Mouse (Mus musculus) splenic B cell, adult 2 months (primary cell): ENCODE data around the gene Negr1.

Experiments used
- DNase-seq: peaks from one replicate; pipeline ENCODE4 v3.0.0-alpha.2; 2011; ENCODE audit warnings: low read depth, low spot score
- H3K27me3 ChIP-seq: 2 replicates; pipeline ENCODE4 v1.6.1; 2012; ENCODE audit warnings: mild to moderate bottlenecking, low read length, moderate library complexity, mixed read lengths; ENCODE audit not compliant: control insufficient read depth, poor library complexity, insufficient read depth, severe bottlenecking
- H3K36me3 ChIP-seq: 2 replicates; pipeline ENCODE4 v1.6.1; 2012; ENCODE audit warnings: mild to moderate bottlenecking, low read length, moderate library complexity, mixed read lengths; ENCODE audit not compliant: control insufficient read depth, poor library complexity, insufficient read depth, severe bottlenecking

Gene Negr1

DNA sequence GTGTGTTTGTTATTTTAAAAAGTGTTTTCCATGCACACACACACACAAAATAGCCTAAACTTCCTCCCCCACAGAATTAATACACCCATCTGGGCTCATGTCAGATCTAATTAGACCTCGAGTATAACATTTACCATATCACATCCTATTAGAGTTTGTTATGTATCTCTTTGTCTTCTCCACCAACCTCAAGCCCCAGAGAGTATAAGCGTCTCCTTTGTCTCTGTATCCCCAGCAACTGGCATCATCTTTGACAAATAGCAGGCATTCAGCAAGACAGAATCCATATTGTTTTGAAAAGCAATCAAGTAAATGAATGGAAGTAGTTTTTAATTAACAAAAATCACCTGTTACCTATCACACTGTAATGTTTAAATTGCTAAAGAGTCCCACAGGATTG lies 67.0 kb downstream of the Negr1 start:
- DNase-seq: no peak
- no peaks in the 10 kb centered on the region for H3K27me3 ChIP-seq
- H3K36me3 ChIP-seq: no peaks in the 10 kb centered on the region

DNA sequence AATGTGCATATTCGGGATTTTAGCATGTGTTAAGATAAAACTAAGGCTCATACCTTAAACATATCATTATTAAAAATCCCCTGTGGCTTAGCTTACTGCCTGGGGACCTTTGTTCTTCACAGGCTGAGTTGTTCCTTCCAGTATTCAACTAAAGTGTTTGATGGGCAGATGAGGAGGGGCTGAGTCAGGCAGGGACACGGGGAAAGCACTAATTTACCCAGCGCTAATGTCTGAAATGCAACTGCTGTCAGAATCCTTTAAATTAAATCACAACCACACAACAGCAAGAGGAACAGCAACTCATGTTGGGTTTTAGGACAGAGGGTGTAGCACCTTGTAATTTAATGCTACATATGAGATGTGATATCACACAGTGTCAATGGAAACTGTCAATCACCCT lies 71.3 kb downstream of the Negr1 start:
- H3K27me3 ChIP-seq: no peaks in the 10 kb centered on the region
- DNase-seq: no peak

DNA sequence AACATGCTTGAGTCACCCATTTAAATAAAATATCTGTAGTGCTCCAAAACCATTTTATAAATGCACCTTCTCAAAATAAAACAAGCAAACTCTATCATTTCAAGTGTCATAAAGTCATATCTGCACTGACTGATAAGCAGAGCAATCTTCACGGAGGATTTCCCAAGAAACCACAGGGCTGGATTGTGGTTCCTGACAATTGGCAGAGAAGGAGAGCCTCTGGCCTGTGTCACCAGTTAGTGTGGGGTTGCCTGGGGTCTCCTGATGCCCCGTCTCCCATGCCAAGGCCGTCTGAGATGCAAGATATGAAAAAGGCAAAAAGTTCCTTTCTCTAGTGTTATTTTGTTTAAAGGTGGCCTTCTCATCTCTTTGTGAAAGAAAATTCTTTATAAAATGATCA lies 77.8 kb downstream of the Negr1 start:
- H3K36me3 ChIP-seq: no peaks in the 10 kb centered on the region
- DNase-seq: no peak
- H3K27me3 ChIP-seq: no peaks in the 10 kb centered on the region

More for the DNA sequence above, 71.3 kb downstream of the Negr1 start:
- H3K36me3 ChIP-seq: no peaks in the 10 kb centered on the region

DNA sequence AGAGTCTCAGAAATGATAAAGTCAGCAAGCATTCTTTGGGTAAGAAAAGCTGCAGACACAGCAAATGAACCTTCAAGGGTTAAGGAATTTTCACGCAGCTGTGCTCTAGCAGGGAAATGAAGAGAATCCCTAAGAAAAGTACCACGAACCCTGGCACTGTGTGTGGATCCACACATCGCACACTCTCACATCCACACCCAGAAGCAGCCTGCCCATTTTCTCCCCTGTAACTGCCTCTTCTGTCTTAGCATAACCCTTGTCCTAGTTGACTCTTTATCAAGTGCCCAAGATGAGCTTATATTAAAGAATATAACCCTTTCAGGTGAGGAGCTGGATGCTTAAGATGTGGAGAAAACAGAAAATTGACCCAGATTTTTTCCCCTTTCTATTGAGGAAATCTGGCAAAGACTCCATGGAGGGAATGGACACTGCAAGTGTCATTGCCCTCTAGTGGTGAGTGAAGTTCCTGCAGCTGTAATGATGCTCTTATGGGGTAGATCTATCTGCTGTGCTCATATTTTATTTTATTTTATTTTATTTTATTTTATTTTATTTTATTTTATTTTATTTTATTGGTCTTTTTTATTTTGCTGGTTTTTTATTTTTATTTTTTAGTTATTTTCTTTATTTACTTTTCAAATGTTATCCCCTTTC lies 82.2 kb downstream of the Negr1 start:
- no peak for DNase-seq

DNA sequence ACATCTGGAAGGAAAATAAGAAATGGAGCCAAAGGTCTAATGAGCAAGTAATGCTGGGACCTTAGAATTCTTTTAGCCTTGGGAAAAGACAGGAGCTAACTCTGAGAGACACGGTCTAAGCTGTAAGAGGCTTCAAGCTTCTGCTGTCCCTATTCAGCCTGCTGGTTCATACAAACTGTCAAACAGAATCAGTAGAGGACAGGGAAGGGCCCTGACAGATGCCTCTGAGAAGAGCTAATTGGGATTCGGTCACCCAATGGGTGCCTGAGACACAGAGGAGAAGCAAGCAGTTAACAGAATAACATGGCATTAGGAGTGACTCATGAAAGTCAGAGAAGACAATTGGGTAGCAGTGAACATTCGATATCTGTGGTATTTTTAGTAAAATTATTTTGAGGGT lies 86.8 kb downstream of the Negr1 start:
- Histone ChIP-seq H3K27me3 (no peaks in the 10 kb centered on the region), H3K36me3 (no peaks in the 10 kb centered on the region)
- no peak for DNase-seq

More for the DNA sequence above, 82.2 kb downstream of the Negr1 start:
- Histone ChIP-seq H3K36me3 (no peaks in the 10 kb centered on the region), H3K27me3 (no peaks in the 10 kb centered on the region)

DNA sequence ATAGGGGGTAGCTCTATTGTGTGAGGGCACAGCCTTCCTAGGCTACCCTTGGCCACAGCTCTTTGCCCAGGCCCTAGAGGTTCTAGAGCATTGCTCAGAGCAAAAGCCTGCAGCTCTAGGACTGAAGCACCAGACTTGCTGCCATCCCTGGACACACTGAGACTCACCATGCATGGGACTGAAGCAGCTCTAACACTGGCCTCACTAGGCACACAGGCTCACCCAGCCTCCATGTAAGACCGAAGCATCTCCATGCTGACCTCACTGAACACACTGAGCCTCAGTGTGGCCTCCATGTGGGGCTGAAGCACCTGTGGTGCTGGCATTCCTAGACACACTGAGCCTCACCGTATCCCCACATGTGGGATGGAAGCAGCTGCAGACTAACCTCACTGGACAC lies 101.0 kb downstream of the Negr1 start:
- Histone ChIP-seq H3K36me3 (no peaks in the 10 kb centered on the region), H3K27me3 (no peaks in the 10 kb centered on the region)
- DNase-seq: no peak

DNA sequence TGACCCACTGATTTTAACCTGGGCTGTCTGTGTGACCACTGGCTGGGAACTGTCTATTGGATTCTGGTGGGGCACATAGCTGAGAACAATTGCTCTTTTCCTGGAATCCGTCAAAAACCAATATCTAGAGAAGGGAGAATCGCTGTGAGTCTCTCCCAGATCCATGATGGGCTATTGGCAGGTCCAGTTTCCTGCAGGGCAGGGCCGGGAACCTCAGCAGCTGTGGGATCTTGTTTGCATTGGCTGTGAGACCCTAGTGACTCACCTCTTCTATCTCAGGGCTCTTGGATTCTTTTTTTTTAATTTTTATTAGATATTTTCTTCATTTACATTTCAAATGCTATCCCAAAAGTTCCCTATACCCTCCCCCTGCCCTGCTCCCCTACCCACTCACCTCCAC lies 111.0 kb downstream of the Negr1 start:
- Histone ChIP-seq H3K27me3 (no peaks in the 10 kb centered on the region), H3K36me3 (no peaks in the 10 kb centered on the region)
- DNase-seq: no peak

DNA sequence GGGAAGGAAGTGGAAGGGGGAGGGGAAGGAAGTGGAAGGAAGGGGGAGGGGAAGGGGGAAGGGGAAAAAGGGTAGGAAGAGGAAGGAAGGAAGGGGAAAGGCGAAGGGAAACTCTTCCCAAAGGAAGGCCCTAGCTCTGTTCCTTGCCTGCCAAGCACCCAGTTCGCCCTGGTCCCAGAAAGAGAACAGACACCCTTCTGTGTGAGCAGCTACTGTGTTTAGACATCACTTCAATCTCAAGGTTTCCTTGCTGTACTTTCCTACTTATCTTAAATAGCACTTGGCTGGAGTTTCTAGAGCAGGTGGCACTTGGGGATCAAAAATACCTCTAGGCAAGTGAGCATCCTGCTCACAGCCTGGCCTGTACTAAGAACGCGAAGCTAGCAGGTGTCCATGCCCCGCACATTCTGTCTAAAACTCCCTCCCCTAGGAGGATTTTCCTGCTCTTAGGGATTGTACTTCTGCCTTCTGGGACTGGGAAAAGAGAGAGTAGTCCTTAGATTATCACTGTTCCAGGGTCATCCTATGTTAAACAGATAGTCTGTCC lies 128.5 kb downstream of the Negr1 start:
- Histone ChIP-seq H3K27me3 (no peaks in the 10 kb centered on the region), H3K36me3 (no peaks in the 10 kb centered on the region)
- no peak for DNase-seq

DNA sequence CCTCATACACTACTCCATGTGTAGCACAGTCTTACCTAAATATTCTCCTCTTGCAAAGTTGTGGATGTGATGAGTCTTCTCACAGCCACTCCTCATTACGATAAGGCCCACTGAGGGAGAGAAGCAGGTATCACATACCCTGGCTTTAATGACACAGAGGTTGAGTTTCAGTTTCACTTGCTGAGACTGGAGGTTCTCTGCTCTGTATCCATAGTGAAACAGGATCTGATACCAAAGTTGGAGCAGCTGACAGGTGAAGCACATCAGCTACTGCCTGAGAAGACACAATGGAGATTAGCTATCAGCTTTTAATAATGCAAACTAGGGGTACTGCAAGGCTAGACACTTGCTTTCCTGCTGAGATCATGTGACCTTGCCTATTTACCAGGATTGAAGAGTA lies 137.1 kb downstream of the Negr1 start:
- Histone ChIP-seq H3K27me3 (no peaks in the 10 kb centered on the region), H3K36me3 (no peaks in the 10 kb centered on the region)
- no peak for DNase-seq

DNA sequence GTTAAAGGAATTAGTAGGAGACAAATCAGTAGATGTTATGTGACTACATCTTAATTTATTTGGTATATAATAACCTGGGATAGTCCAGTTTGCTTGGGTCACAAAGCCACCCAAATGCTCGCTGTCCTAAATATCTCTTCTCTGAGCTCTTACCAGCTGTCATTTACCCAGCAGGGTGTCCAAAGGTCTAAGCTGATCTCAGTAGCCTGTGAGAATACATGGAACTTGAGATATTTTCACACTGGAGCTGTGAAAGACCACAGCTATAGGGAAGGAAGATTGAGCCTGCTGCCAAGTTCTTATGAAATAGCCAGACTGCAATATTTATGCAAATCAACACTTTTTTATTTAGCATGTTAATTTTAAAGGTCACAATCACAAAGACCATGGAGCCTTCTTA lies 141.6 kb downstream of the Negr1 start:
- Histone ChIP-seq H3K27me3 (no peaks in the 10 kb centered on the region), H3K36me3 (no peaks in the 10 kb centered on the region)
- DNase-seq: no peak

DNA sequence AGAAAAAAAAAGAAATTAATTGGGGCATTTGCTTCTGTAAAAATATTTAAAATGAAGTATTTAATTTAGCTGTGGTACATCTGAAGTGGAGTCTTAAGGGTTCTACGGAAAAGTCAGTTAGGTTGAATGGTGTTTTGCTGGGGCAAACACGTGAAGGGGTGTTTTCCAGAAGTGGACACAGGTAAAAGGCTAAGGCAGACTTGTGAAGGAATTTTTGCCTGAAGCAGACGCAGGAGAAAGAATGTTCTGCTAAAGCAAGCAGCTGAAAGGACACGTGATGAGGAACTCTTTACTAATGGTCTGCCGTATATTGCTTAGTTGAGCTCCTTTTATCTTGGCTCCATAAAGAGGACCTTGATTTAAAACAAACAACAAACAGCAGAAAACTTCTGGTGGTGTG lies 148.6 kb downstream of the Negr1 start:
- DNase-seq: no peak
- Histone ChIP-seq H3K27me3 (no peaks in the 10 kb centered on the region), H3K36me3 (no peaks in the 10 kb centered on the region)

DNA sequence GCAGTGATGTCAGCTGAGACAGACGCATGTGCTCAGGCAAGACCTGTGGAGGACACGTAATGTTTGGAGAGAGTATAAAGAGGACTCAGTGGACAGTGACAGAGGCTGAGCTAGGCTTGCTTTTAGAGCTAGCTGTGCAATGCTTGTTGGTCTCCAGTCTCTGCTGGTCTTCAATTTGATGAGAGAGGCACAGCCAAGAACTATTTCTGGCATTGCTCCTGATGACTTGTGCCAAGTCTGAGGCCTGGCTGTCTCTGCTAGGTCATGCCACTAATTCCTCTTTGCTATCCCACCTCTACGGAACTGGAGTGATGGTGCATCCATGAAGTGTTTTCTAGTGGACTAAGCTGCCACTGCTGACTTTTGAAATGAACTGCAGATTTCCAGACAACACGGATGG lies 149.1 kb downstream of the Negr1 start:
- Histone ChIP-seq H3K27me3 (no peaks in the 10 kb centered on the region), H3K36me3 (no peaks in the 10 kb centered on the region)
- DNase-seq: no peak

DNA sequence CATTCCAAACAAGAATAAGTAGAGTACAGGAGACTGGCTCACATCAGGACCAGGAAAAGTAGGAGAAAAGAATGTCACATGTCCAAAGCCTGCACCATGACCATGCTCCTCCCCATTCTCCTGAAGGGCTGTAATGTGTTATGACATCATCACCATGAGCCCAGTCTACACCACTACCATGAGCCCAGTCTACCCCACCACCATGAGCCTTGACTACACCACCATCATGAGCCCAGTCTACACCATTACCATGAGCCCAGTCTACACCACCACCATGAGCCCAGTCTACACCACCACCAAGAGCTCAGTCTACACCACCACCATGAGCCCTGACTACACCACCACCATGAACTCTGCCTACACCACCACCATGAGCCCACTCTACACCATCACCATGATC lies 174.7 kb downstream of the Negr1 start:
- Histone ChIP-seq H3K27me3 (no peaks in the 10 kb centered on the region), H3K36me3 (no peaks in the 10 kb centered on the region)
- DNase-seq: no peak

DNA sequence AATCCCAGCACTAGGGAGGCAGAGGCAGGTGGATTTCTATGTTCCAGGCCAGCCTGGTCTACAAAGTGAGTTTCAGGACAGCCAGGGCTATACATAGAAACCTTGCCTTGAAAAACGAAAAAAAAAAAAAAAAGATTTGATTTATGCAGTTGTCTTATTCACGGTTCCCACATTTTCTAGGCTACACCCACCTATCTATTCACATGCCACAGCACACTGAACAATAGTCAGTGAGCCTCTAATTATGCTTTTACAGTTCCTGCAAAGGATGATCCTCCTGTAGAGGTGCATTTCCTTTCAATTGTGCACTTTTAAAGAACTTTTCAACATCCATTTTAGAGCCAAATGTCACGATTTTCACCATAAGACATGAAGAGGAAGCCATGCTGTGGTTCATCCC lies 177.9 kb downstream of the Negr1 start:
- no peaks in the 10 kb centered on the region for H3K36me3 ChIP-seq
- DNase-seq: no peak
- H3K27me3 ChIP-seq: no peaks in the 10 kb centered on the region

DNA sequence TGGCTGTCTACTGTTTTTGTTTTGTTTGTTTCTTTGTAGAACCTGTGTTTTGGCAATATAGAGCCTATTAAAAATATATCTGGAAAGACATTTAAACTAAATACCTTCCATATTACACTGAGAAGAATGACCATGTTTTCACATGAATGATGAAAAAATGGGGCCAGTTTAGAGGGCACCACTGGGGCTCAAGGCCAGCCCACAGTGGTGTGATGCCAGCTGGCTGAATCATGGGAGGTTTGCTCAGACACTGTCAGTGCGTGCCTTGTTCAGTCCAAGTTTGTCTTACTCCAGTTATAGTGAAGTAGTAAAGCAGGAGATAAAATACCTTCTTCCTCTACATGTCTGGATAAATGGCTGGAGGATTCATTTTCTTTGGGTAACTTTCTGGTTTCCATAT lies 181.7 kb downstream of the Negr1 start:
- H3K27me3 ChIP-seq: no peaks in the 10 kb centered on the region
- DNase-seq: no peak
- H3K36me3 ChIP-seq: no peaks in the 10 kb centered on the region

DNA sequence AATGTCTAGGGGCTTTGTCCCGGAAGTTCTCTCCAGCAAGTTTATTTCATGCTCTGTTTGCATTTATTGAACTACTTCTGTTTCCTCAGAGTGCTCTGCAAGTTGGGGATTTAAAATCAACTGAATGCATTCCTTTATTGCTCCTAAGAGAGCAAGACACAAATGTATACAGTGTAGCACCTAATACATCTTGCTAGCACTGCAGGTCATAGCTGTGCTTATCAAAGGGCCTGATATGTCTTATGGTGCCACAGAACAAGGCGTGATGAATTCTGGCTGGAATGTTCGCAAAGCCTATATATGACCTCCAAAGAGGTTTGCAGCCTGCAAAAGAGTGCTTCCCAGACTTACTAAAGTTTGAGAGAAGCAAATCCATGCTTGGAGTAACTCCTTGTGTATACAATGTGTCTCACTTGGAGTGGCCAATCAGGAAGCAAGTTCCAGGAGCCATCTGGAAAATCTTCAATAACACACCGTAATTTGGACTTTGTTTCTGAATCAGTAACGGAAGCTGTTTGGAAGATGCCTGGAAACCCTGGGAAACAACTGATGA lies 183.7 kb downstream of the Negr1 start:
- DNase-seq: no peak
- Histone ChIP-seq H3K27me3 (no peaks in the 10 kb centered on the region), H3K36me3 (no peaks in the 10 kb centered on the region)
